Mouse (Mus musculus): ENCODE measurements around the gene BC029722.

DNA sequence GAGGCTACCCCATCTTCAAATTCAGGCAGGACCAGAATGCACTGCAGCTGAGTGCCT is at the start of gene BC029722:
- TF ChIP-seq TAL1 (IDR thresholded peaks at IDR 0.05; ENCODE audit: low read length) = no peak
- no peak for TF ChIP-seq GATA1 (IDR thresholded peaks at IDR 0.05; ENCODE audit: low read length)
